Mouse (Mus musculus) heart, embryonic 13.5 days (tissue): Measurements from ENCODE around the gene Cplx2. TPM values are rescaled to one million over a fixed set of nuclear protein-coding genes. Genes with fewer than 3 reads are reported as not detected.

ENCODE experiments used
- ATAC-seq: fragments of 200-750 bp; cut with Nextera tagmentation; 2 replicates; pipeline ENCODE4 v1.8.0; 2017; ENCODE audit warnings: moderate TSS enrichment; ENCODE audit not compliant: insufficient number of reproducible peaks, low FRiP score, low TSS enrichment; ENCODE audit errors: extremely low read depth
- H3K27ac ChIP-seq: fragments of 300-500 bp; sonication (generic); replicated peaks from 2 replicates; pipeline ENCODE4 v1.5.1; 2015; ENCODE audit warnings: moderate library complexity, mild to moderate bottlenecking, inconsistent platforms
- H3K27me3 ChIP-seq: fragments of 300-500 bp; sonication (generic); replicated peaks from 2 replicates; pipeline ENCODE4 v1.6.1; 2015; ENCODE audit warnings: mild to moderate bottlenecking, inconsistent platforms
- H3K36me3 ChIP-seq: fragments of 300-500 bp; sonication (generic); 2 replicates; pipeline ENCODE4 v1.6.1; 2015; ENCODE audit warnings: mild to moderate bottlenecking, inconsistent platforms
- H3K4me1 ChIP-seq: fragments of 300-500 bp; sonication (generic); 2 replicates; pipeline ENCODE4 v1.6.1; 2015; ENCODE audit warnings: inconsistent platforms
- H3K4me2 ChIP-seq: fragments of 300-500 bp; sonication (generic); 2 replicates; pipeline ENCODE4 v1.6.1; 2015; ENCODE audit warnings: inconsistent platforms, mild to moderate bottlenecking, moderate library complexity
- H3K4me3 ChIP-seq: fragments of 300-500 bp; sonication (generic); 2 replicates; pipeline ENCODE4 v1.5.1; 2015; ENCODE audit warnings: moderate library complexity, mild to moderate bottlenecking, inconsistent platforms
- H3K9ac ChIP-seq: fragments of 300-500 bp; sonication (generic); 2 replicates; pipeline ENCODE4 v1.6.1; 2015; ENCODE audit warnings: inconsistent platforms, mild to moderate bottlenecking, moderate library complexity
- H3K9me3 ChIP-seq: fragments of 300-500 bp; sonication (generic); 2 replicates; pipeline ENCODE4 v1.6.1; 2016; ENCODE audit warnings: inconsistent platforms
- WGBS: fragments of 180-500 bp; shearing (Covaris S2); methylation state at CpG from one replicate; pipeline ENCODE4 v1.1.7; 2015; ENCODE audit warnings: mixed read lengths; 5-methylcytosine and 5-hydroxymethylcytosine counted together
- polyA plus RNA-seq: library from polyadenylated mRNA; unstranded; fragments of >200 nt; fragmentation: Nextera tagmentation; extraction: Ambion mirVana; gene quantifications from 2 replicates; pipeline ENCODE4 v1.2.1, GENCODE M21; 2015

The Cplx2 gene
- polyA plus RNA-seq, 1 experiment from 2014 or later = 2.9 TPM

DNA sequence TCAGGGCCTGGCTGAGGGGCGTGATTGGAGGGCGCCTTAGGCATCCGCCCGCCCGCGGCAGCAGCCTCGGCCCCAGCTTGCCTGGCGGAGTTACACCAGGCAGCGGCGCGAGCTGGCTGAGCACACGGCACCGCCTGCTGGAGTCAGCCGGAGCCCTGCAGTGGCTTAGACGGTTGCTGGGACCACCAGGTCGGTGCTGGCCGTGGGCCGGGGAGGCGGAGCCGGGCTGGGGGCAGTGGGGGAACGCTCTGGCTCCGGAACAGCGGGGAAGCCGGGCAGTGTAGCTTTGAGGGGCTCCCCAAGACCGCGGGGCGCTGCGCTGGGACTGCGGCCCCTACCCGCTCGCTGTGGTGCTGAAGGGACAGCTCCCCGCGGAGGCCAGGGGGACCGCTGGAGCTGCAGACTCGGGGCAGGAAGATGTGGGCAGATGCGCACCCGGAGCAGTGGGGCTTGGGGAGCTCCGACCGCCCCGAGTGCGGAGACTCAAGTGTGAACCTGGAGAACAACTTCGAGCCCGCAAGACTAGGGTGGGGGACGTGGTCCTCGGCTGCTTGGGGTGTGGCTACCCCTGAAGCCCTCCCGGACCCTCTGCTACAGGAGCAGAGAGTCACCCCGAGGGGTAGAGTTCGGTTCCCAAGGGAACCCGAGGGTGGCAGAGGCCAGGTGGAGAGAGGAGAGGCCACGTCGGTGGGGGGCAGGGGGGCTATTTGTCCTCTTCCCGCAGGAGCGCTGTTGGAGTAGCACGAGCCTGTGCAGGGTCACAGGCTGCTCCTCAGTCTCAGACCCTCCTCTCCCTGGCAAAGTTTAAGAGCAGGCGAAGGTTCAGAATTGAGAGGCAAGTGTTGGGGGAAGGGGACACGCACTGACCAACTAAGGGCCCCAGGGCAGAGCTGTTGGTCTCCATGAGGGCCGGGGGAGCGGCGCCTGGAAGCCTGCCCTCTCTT lies 510 bp downstream of the Cplx2 start:
- Histone ChIP-seq H3K9ac (no peak overlapping the region), H3K36me3 (no peaks in the 10 kb centered on the region), H3K27ac (no peak overlapping the region), H3K4me1 (peaks cover 20% of the 10 kb centered on the region), H3K27me3 (peaks cover 66% of the 10 kb centered on the region), H3K4me2 (peak overlapping the region; percentile 71), H3K4me3 (peak overlapping the region; percentile 39), H3K9me3 (no peaks in the 10 kb centered on the region)
- peak; percentile 65; the same call in 1 of the 2 replicates for ATAC-seq
- WGBS = under 1% methylated on average over 59 of the region's 59 CpGs

DNA sequence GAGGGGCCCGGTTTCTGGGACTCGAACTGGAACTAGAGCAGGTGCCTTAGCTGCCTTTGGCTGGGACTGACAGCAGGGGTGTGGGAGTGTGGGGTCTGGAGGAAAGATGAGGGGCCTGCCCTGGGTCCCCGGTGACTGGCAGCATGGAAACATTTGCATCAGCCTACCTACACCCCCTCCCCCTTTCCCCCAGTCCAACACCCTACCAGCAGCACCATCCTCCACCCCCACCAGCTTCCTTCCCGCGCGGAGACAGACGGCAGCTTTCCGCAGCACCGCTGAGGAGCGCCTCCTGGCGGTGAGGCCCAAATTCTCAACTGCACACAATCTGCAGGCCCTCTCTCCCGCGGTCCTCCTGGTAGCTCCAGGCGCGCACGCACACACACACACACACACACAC lies 1.5 kb downstream of the Cplx2 start:
- H3K36me3 ChIP-seq = no peaks in the 10 kb centered on the region
- WGBS = 5% methylated on average over 16 of the region's 16 CpGs
- no peak for ATAC-seq
- H3K4me2 ChIP-seq = no peak overlapping the region
- H3K4me1 ChIP-seq = peaks cover 20% of the 10 kb centered on the region
- H3K9ac ChIP-seq = no peak overlapping the region
- H3K9me3 ChIP-seq = no peaks in the 10 kb centered on the region
- H3K4me3 ChIP-seq = no peak overlapping the region
- H3K27ac ChIP-seq = no peak overlapping the region
- H3K27me3 ChIP-seq = peaks cover 63% of the 10 kb centered on the region

DNA sequence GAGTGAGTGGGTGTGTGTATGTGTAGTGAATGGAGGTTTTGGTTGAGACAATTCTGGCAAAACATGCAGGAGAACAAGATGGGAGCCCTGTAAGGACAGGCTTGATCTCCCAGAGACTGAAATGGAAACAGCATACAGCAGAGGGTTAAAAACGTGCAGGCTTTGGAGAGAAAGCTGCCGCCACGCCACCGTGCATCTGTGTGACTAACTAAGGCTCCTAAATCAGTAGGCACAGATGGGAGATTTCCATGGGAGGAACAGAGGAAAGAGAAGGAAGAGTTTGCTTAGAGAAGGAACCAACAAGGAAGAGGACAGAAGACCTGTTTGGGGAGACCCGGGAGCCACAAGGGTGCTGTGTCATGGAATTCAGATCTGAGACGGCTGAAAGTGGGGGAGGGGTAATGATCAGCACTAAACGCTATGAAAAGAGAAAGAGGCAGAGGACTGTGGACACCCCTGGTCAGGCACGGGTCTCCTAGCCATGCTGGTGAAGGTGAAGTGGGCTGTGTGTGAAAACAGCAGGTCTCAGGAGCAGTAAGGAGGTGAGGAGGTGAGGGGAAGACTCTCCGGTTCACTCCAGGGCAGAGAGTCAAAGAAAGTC lies 3.1 kb downstream of the Cplx2 start:
- Histone ChIP-seq H3K27ac (no peak overlapping the region), H3K36me3 (no peaks in the 10 kb centered on the region), H3K4me3 (no peak overlapping the region), H3K9ac (no peak overlapping the region), H3K4me1 (peaks cover 20% of the 10 kb centered on the region), H3K27me3 (peaks cover 65% of the 10 kb centered on the region), H3K9me3 (no peaks in the 10 kb centered on the region), H3K4me2 (no peak overlapping the region)
- WGBS = 41% methylated on average over 9 of the region's 9 CpGs
- no peak for ATAC-seq

DNA sequence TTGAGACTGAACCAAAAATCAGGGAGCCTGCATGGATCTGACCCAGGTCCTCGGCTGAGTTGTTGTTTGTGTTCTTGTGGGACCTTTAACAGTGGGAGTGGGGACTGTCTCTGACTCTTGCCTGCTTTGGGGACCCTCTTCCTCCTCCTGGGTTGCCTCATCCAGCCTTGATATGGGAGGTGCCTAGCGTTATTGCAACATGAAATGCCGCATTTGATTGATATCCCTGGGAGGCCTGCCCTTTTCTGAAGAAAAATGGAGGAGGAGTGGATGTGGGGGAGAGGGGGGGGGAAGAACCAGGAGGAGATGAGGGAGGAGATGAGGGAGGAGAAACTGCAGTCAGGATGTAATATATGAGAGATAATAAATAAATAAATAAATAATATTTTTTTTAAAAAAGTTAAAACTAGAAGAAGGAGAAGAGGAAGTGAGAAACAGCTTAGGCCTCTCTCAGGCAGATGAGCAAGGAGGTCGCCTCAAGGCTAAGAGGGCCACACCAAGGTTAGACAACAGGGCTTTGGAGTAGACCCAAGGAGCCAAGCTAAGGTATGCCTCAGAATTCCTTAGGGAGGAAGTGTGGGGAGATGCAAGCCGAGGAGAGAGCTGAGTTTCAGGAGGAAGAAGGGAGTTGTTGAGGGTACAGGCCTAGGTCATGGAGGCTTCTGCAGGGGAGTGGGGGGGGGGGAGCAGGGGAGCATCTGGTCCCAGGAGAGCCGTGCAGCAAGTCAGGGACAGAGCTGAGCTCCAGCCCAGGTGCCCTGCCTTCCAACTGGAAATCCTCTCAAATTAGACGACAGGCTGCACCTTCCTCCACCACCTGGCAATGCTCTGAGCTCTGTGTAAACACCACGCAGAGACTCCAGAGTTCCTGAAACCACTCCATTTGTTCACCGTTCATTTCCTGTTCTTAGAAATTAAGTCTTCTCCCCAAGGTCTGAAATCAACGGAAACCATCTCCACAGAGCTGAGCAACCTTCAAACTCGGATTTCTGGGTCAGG lies 4.6 kb downstream of the Cplx2 start:
- Histone ChIP-seq H3K9ac (no peak overlapping the region), H3K27me3 (peaks cover 55% of the 10 kb centered on the region), H3K36me3 (no peaks in the 10 kb centered on the region), H3K4me1 (peaks cover 13% of the 10 kb centered on the region), H3K4me3 (no peak overlapping the region), H3K4me2 (no peak overlapping the region), H3K27ac (no peak overlapping the region), H3K9me3 (no peaks in the 10 kb centered on the region)
- ATAC-seq = no peak
- 53% methylated on average over 11 of the region's 11 CpGs for WGBS

DNA sequence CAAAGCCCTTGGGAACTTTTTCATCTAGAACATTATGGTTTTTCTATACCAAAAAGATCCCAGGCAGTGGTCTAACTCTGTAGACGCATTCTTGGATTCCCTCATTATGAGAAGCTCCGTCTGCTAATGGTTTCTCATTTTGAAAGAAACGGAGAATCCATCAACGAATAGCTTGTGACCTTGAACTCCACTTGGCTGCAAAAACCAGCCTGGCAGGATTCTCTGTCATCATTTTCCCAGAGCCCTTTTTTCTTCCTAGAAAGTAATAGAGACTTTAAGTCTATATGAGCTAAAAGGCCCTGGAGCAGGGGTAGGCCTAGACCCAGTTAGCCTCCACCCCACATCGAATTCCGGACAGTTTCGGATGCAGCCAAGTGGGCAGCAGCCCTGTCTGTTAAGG lies 5.6 kb downstream of the Cplx2 start:
- Histone ChIP-seq H3K4me1 (peaks cover 5% of the 10 kb centered on the region), H3K27ac (no peak overlapping the region), H3K36me3 (no peaks in the 10 kb centered on the region), H3K27me3 (peaks cover 45% of the 10 kb centered on the region), H3K4me3 (no peak overlapping the region), H3K9me3 (no peaks in the 10 kb centered on the region), H3K9ac (no peak overlapping the region), H3K4me2 (no peak overlapping the region)
- no peak for ATAC-seq
- 82% methylated on average over 7 of the region's 7 CpGs for WGBS

DNA sequence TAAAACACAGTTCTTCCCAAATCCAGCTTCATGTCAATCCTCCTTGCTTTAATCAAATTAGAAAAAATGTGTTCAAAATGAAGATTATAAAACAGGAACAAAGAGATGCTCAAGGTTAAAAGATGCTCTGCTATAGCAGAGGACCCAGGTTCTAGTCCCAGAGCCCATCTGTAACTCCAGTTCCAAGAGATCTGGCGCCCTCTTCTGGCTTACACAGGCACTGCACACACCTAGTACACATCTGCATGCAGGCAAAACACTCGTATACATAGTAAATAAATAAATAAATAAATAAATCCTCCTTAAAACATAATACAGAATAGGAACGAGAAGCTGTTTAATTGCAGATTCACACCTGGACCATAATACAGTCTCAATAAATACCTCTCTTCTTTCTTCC lies 6.9 kb downstream of the Cplx2 start:
- no peak overlapping the region for H3K27ac ChIP-seq
- no peak overlapping the region for H3K9ac ChIP-seq
- H3K27me3 ChIP-seq = peaks cover 34% of the 10 kb centered on the region
- WGBS = 59% methylated on average over 3 of the region's 3 CpGs
- no peaks in the 10 kb centered on the region for H3K9me3 ChIP-seq
- H3K4me3 ChIP-seq = no peak overlapping the region
- no peak for ATAC-seq
- H3K4me2 ChIP-seq = no peak overlapping the region
- no peaks in the 10 kb centered on the region for H3K4me1 ChIP-seq
- H3K36me3 ChIP-seq = no peaks in the 10 kb centered on the region

DNA sequence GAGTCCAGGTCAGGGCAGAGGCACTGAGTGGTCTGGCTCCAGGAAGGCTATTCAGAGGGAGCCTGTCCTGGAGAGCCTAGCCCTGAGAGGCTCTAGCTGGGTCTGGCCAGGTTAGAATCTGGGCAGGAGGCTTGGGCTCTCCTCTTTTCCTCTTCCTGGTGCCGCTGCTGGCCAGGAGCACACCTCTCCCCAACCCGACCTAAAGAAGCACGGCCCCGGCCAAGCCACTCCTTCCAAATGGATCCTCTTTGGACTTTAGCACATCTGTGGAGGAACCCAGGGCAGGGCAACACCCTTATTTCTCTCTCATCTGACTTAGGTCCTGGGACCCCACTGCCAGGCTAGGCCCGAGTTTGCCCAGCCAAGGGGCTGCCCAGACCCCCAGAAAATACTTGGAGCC lies 9.3 kb downstream of the Cplx2 start:
- ATAC-seq = no peak
- peaks cover 12% of the 10 kb centered on the region for H3K4me1 ChIP-seq
- H3K27ac ChIP-seq = no peak overlapping the region
- H3K9me3 ChIP-seq = no peaks in the 10 kb centered on the region
- no peak overlapping the region for H3K9ac ChIP-seq
- H3K4me3 ChIP-seq = no peak overlapping the region
- 76% methylated on average over 5 of the region's 5 CpGs for WGBS
- H3K27me3 ChIP-seq = peaks cover 33% of the 10 kb centered on the region
- H3K4me2 ChIP-seq = no peak overlapping the region
- H3K36me3 ChIP-seq = no peaks in the 10 kb centered on the region

DNA sequence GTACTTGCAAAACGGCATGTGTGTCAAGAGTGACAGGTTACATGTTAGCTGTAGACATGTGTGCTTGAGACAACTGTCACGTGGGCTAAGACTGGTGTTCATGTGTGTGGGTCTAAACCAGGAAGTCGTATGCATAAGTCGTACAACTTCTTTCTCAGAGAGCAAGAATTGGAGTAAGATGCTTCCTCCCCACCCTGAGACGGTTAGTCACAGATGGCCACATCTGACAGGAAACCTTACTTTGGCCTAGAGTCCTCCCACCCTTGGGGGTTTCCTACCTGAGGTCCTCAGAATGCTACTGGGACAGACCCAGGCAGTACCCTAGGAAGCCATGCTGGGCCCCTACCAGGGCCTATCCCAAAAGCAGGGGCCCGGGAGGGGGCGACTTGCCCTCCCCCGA lies 10.2 kb downstream of the Cplx2 start:
- Histone ChIP-seq H3K9ac (no peak overlapping the region), H3K9me3 (no peaks in the 10 kb centered on the region), H3K36me3 (no peaks in the 10 kb centered on the region), H3K27ac (no peak overlapping the region), H3K4me3 (no peak overlapping the region), H3K4me1 (peaks cover 13% of the 10 kb centered on the region), H3K4me2 (no peak overlapping the region), H3K27me3 (peaks cover 40% of the 10 kb centered on the region)
- WGBS = 69% methylated on average over 8 of the region's 8 CpGs
- ATAC-seq = no peak

DNA sequence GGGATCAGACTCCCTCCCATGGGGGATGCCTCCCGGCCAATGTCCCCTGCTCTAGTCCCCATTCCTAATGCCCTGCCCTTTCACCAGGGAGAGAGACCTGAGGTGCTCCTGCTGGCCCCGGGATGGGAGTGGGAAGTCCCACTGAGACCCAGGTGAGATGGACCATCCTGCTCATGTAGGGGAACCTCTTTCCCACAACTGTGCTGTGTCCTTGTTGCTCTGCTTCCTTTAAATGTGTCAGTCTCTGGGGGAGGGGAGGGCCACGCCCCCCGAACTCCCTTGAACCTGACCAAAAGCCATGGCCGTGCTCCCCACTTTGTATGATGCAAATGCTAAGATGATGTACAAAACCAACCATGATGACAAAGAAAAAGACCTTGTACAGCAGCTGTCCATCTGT lies 12.4 kb downstream of the Cplx2 start:
- WGBS = 59% methylated on average over 5 of the region's 5 CpGs
- H3K4me2 ChIP-seq = no peak overlapping the region

DNA sequence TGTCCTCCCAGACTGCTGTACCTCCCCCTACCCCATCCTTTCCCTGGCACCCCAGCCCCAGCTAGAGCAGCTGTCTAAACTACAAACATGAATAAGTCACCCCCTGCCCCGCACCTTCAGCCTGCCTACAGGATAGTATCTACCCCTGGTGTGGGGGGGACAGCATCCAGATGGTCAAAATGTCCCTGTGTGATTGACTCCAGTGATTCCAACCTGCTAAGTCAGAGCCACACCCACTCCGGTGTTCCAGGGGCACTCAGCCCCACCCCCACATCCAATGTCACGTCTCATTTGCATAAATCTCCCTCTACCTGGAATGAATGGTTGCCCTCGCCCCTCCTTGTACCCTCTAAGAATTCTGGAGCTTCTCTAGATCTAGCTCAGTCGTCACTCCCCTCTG lies 13.4 kb downstream of the Cplx2 start:
- H3K36me3 ChIP-seq = no peaks in the 10 kb centered on the region
- H3K9me3 ChIP-seq = no peaks in the 10 kb centered on the region
- H3K27me3 ChIP-seq = peaks cover 44% of the 10 kb centered on the region
- no peak overlapping the region for H3K9ac ChIP-seq
- ATAC-seq = no peak
- 0 out of 2 replicates have a peak overlapping the region, but pooled peaks have one; percentile 18 for H3K4me3 ChIP-seq
- H3K4me2 ChIP-seq = peak overlapping the region; percentile 51
- H3K27ac ChIP-seq = no peak overlapping the region
- H3K4me1 ChIP-seq = peaks cover 14% of the 10 kb centered on the region
- 22% methylated on average over 5 of the region's 5 CpGs for WGBS

More for the DNA sequence above, 12.4 kb downstream of the Cplx2 start:
- Histone ChIP-seq H3K36me3 (no peaks in the 10 kb centered on the region), H3K9ac (no peak overlapping the region), H3K27me3 (peaks cover 48% of the 10 kb centered on the region), H3K27ac (no peak overlapping the region), H3K4me1 (peaks cover 13% of the 10 kb centered on the region), H3K9me3 (no peaks in the 10 kb centered on the region), H3K4me3 (no peak overlapping the region)
- no peak for ATAC-seq
